Mouse (Mus musculus) cerebellum, adult 11-12 months (tissue): ENCODE results near the gene Hs3st1.
A peak's percentile ranks its signal among the peaks of the same experiment; 100 is the strongest.

Experiments used
- DNase-seq: peaks from one replicate; pipeline ENCODE4 v3.0.0; 2022

The Hs3st1 gene

GRCm38 (mm10) chr5:39643260-39643923, 111.9 kb downstream of the Hs3st1 start:
- peak; percentile 60 for DNase-seq

DNA sequence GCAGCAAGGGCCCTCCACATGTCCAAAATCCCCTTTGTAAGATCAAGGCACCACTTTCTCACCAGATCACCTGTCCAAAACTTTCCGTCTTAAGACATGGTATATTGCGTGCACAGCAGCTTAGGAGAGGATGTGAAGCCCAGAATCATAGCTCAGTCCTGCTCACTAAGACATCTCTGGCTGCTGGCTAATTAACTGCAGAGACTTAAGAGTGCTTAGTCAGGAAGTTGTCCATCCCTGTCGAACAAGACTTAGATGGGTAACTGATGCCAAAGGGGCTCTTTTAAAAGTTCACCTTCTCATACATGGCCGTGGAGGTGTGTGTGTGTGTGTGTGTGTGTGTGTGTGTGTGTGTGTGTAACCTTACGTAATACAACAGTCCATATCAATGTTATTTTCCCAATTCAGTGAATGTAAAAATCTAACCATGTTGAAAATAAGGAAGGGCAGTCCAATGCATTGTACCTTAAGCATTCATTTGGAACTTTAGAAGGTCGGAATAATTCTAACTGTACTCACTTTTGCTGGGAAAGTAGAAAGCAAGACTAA, 113.0 kb downstream of the Hs3st1 start:
- no peak for DNase-seq

DNA sequence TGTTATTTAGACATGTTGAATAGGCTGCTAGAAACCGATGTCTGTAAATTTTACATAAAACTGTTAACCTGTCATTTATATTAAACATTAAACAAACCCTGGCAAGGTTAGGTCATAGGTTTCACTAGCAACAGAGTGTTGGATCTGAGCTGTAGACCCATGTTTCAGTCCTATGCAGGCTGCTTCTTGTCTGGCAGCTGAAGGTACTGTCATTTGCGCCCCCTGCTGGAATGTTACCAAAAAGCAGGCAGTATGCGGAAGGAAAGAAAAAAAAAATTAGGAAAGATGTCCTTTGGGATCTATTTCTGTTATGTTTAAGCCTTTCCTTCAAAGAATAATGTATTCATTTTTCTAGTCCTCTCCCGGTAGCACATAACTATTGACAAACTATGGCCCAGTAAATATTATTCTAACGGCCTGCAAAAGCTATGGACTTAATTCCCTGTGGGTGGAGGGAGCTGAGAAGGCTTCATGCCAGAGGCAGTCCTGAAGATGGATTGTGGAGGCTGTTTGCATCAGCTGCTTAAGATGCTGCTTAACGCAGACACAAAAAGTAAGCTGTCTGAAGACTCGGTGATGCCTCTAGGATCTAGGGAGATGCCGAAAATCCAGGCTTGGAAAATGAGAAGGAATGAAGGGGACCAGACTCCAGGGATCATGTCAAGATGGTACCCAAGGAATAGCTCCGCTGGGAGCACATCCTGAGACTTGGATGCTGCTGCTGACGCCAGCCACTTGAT, 115.7 kb downstream of the Hs3st1 start:
- DNase-seq, result peak; percentile 78

- no peak for DNase-seq
These were observed 116.3 kb downstream of the Hs3st1 start for GRCm38 (mm10) chr5:39638926-39639325.

- DNase-seq, result no peak
These were observed 117.4 kb downstream of the Hs3st1 start for GRCm38 (mm10) chr5:39637874-39638273.

DNA sequence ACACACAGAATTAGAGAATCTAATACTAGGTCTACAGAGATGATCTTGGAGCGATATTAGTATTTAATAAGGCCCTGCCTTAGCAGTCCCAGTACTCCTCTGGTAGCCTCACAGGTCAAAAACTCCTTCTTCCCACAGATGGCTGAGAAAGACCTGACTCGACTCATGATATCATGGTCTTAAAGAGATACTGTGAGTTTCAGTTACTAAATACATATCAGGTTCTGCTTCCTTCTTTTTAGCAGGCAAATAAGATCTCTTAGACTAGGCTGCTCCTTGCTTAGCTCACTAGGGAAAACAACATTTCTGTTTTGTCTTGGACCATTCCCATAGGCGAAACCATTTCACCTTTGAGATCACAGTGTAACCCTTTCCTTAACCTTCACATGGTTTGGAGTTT, 119.2 kb downstream of the Hs3st1 start:
- no peak for DNase-seq

DNA sequence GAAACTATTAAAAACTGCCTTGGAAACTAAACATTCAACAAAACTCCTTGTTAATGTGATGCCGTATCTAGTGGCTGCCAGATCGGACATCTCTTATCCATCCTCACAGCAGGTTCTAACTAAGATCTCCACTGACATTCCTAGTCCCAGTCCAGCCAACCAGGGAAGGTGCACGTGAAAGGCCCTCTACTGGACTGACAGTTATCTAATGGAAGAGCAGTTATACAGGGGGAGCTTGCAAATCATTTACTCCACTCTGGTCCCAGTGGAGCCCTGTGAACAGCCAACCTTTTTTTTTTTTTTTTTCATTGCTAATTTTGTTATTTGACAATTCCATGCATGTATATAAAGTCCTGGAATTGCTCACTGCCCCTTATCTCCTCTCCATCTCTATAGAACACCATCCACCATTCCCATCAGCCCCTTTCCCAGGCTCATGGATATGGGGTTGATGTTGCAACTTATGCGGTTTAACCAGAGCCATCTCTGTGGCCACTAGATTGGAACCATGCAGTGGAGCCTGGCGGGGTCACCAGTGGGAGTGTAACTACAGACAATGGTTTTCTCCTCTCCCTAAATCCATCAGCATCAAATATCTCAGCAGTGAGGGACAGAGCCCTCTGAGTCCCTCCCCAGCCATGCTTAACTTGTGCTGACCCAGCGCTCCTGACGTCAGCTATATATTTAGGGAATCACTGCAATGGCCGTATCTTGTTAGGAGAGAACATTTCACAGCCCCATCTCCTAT, 120.8 kb downstream of the Hs3st1 start:
- DNase-seq, result no peak

DNA sequence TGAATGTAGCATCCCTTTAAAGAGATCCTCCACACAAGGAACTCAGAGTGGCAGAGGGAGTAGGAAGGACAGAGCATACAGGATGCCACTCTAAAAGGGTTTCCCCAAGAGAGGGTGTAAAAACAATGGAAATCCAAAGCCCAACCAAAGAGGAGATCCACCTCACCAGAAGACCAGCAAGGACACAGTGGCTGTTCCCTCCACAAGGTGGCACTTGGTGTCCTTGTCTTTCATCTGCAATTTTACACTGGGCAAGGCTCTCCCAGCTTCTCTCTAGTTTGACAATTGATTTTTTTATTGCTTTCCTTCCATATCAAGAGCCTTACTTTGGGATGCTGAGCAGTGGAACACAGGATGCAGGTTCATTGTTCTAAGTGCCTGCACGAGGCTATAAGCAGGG, 122.1 kb downstream of the Hs3st1 start:
- DNase-seq, result no peak

DNA sequence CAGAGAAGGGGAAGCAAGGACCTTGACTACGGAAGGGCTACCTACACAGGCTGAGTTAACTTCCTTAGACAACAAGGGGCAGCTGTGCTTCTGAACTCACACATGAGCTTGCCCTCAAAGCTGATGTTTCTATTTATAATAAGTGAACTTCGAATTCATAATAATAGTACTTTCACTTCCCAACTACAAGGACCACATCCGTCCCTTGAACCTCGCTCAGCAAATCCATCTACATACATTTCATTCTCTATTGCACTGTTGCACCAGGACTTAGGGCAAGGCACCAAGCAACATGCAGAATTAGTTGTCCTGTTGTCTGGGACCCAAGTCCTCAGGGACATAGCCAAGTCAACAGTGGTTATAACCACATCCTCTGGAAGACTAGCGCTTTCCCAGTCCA, 124.4 kb downstream of the Hs3st1 start:
- DNase-seq, result no peak

GRCm38 (mm10) chr5:39625037-39625473, 130.2 kb downstream of the Hs3st1 start:
- DNase-seq, result peak; percentile 72

GRCm38 (mm10) chr5:39624218-39624590, 131.1 kb downstream of the Hs3st1 start:
- no peak for DNase-seq

DNA sequence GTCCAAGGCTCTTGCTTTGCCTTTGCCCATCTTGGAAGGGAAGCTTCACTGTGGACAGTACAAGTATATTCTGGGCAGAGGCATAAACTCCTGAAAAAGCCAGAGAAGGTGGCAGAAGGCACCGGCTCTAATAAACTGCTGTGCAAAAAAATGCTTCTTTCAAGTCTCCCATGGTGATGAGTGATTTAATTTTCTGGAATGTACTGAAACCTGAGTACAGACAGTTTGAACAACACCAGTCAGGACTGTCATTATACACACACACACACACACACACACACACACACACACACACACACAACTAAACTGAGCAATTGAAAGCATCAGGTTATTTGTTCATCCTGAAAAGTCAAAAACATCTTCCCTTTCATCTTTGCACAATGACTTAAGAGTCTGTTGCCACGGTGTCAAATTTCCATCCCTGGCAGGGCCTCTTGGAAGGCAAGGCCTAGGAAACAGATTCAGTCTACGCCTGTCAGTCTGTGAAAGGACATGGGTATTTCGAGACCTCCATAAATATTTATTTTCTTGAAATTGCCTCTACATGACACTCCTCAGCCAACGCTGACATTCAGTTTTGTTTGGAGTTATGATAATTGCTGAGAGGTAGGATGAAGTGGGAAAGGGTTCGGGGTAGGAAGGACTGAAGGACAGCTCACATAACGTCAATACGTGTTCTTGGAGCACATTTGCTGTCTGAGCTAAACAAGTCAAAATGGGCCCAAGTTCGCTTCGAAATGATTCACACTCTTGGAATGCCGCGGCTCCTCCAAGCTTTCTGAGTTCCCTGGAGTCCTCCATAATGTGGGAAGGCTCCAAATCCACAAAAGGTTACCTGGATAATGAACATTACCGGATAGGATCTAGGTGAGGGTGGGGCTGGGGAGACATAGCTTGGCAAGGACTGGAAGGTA, 131.7 kb downstream of the Hs3st1 start:
- no peak for DNase-seq

DNA sequence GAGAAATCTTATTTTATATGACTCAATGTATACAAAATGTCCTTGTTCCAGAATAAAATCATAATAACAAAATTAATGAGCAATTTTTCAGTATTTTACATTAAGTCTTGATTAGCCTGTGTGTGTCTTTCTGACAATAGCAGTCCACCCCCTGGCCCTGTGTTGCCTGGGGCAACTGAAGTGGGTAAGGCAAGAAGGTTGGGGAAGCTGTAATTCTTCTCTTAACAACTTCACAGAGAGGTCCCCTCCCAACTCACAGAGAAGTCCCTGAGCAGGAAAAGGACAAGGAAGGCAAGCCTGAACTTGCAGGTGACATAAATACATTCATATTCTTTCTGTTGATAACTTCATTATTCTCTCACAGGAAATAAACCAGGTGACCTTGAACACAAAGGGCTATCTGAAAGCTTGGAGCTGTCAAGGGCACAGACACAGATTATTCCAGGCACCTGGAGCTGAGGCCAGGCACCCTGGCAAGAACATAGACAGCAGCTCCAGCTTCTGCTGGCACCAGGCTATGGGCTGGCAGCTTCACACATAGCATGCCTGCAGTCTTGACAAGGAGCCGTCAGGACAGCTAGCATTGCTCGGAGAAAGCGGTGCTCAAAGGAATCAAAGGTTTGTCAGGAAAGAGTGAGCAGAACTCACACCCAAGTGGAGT, 134.9 kb downstream of the Hs3st1 start:
- peak; percentile 82 for DNase-seq

- DNase-seq, result no peak
These were observed 137.8 kb downstream of the Hs3st1 start for GRCm38 (mm10) chr5:39617354-39617977.

DNA sequence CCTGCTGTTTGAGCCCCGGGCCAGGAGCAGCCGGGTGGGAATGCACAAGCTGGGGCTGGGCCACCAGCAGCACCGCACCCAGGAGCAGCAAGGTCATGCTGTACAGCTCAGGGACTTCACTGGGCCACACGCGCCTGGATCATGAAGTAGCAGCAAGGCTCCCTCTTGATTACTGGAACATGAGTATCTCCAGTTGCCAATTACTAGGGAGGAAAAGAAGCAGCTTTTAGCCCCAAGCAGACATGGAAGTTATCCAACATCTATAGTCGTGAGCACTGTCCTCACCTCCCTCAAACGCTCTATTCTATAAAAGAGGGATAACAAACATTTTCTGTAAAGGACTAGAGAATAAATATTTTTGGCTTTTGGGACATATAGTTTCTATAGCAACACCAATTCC, 140.1 kb downstream of the Hs3st1 start:
- DNase-seq, result no peak

DNA sequence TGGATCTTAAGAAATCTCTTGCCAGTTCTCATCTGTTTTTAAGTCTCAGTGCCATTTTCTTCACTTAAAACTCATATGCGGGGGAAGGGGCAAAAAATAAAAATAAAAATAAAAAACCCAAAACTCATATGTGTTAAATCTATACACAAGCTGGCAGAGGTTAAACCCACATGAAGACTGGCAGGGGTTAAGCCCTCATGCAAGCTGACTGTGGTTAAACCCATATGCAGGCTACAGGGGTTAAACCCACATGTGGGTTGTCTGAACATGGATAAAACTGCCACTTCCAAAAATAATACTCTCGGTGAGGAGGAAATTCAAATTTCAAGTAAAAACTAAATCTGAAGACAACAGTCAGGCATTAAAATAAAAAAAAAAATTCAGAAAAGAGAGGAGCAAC, 141.7 kb downstream of the Hs3st1 start:
- no peak for DNase-seq

GRCm38 (mm10) chr5:39612240-39612639, 143.0 kb downstream of the Hs3st1 start:
- no peak for DNase-seq

- no peak for DNase-seq
These were observed 147.0 kb downstream of the Hs3st1 start for GRCm38 (mm10) chr5:39608260-39608659.

GRCm38 (mm10) chr5:39594737-39595136, 160.5 kb downstream of the Hs3st1 start:
- DNase-seq, result no peak
